Mouse (Mus musculus) forebrain, embryonic 10.5 days (tissue): ENCODE data around the gene Thumpd1. TPM values are rescaled to one million over a fixed set of nuclear protein-coding genes. Genes with fewer than 3 reads are reported as not detected.
"Not testable (repeated sequence)": the region's sequence is repeated elsewhere in the genome, so short reads cannot be mapped to it uniquely, and the experiment has no call there.

ENCODE experiments used
- DNase-seq: peaks from one replicate; pipeline ENCODE4 v3.0.0-alpha.2; 2017; ENCODE audit warnings: low spot score; ENCODE audit errors: extremely low spot score
- H3K27ac ChIP-seq: fragments of 300-500 bp; sonication (generic); 2 replicates; pipeline ENCODE4 v1.5.1; 2016; ENCODE audit warnings: mild to moderate bottlenecking
- H3K27me3 ChIP-seq: fragments of 300-500 bp; sonication (generic); 2 replicates; pipeline ENCODE4 v1.6.1; 2016; ENCODE audit warnings: mild to moderate bottlenecking; ENCODE audit not compliant: poor library complexity, severe bottlenecking
- H3K36me3 ChIP-seq: fragments of 300-500 bp; sonication (generic); replicated peaks from 2 replicates; pipeline ENCODE4 v1.6.1; 2016; ENCODE audit warnings: mild to moderate bottlenecking, moderate library complexity
- H3K4me1 ChIP-seq: fragments of 300-500 bp; sonication (generic); 2 replicates; pipeline ENCODE4 v1.6.1; 2016
- H3K4me3 ChIP-seq: fragments of 300-500 bp; sonication (generic); 2 replicates; pipeline ENCODE4 v1.5.1; 2016; ENCODE audit warnings: mild to moderate bottlenecking, moderate library complexity
- H3K9me3 ChIP-seq: fragments of 300-500 bp; sonication (generic); 2 replicates; pipeline ENCODE4 v1.6.1; 2016; ENCODE audit warnings: mild to moderate bottlenecking, moderate library complexity
- WGBS: fragments of 180-500 bp; shearing (Covaris S2); methylation state at CpG from one replicate; pipeline ENCODE4 v1.1.7; 2016; 5-methylcytosine and 5-hydroxymethylcytosine counted together
- polyA plus RNA-seq: library from polyadenylated mRNA; unstranded; fragments of >200 nt; fragmentation: Nextera tagmentation; extraction: Ambion mirVana; gene quantifications from 2 replicates; pipeline ENCODE4 v1.2.1, GENCODE M21; 2016

The Thumpd1 gene
- polyA plus RNA-seq: 101 and 108 TPM in 2 replicates

DNA sequence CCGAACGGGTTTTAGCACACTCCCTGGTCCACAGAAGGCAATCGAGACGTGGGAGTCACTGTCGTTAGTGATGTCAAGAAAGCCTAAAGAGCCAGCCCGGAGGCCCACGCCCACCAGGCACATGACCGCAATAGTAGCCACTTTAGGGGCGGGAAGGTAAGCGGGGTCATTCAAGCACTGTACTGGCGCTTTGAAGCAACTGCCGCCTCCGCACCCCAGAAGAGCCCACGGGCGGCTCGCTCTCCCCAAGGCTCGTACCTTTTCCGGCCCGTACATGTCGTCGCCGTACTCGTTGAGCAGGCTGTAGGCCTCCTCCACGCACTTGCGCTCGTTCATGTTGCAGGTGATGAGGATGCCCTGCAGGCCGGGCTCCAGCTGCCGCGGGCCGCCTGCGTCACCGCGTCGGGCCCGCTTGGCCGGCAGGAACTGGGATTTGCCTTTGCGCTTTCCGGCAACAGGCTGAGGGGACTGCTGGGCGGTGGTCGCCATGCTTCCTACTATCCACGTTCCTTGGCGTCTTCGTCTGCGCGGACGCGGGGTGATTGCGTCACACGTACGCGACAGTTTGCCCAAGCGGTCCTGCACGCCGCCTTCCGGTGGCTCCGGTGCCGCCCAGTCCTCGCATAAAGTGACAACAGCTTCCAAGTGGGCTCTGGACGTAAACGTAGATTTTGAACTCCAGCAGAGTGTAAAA lies at the start of gene Thumpd1:
Thumpd1 (minus strand) TSS at position 546 of the 694 bp plus-strand sequence.
- Histone ChIP-seq H3K9me3 (no peaks in the 10 kb centered on the region), H3K4me1 (peaks cover 13% of the 10 kb centered on the region), H3K27ac (peak within 1 kb of the TSS; percentile 92), H3K27me3 (no peaks in the 10 kb centered on the region), H3K4me3 (peak within 1 kb of the TSS; percentile 88), H3K36me3 (peaks cover 38% of the 10 kb centered on the region)
- peak; percentile 91 for DNase-seq
- under 1% methylated on average over 60 of the region's 60 CpGs for WGBS

DNA sequence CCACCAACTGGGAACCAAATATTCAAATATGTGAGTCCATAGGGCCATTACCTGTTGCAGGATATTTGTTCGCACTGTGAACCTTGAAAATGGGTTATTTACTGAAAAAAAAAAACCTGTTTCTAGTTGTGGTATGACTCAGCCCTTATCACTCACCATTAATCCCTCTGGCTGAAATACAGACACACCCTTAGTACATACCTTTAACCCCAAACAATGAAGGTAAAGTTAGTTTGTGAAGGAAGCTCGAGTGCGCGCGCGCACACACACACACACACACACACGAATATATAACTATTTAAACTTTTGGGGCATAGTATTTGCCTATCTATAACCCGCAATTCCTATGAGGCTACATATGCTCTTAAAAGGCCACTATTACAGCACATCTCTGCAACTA lies 49.3 kb upstream of the Thumpd1 start:
- no peaks in the 10 kb centered on the region for H3K9me3 ChIP-seq
- H3K27ac ChIP-seq: no peak overlapping the region
- 94% methylated on average over 8 of the region's 8 CpGs for WGBS
- H3K27me3 ChIP-seq: no peaks in the 10 kb centered on the region
- no peaks in the 10 kb centered on the region for H3K36me3 ChIP-seq
- H3K4me3 ChIP-seq: no peak overlapping the region
- no peak for DNase-seq
- H3K4me1 ChIP-seq: no peaks in the 10 kb centered on the region

DNA sequence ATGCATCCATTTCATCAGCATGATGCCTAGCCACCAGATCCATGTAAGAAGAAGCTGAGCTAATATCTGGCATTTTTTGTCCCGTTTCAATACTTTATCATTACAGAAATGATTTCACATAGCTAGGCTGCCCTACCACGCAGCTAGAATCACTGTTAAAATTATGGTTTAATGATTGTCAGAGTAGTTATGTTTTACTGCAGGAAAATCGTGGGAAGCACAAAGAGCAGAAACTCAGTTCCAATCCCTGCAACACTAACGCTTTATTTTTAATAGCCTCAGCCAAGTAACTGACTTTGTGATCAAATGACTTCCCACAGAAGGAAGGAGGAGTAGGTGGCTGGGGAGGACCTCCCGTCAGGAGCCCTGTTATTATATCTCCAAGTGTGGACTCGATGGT lies 46.4 kb upstream of the Thumpd1 start:
- no peaks in the 10 kb centered on the region for H3K4me1 ChIP-seq
- WGBS: 85% methylated on average over 6 of the region's 6 CpGs
- no peaks in the 10 kb centered on the region for H3K36me3 ChIP-seq
- H3K27ac ChIP-seq: no peak overlapping the region
- no peak overlapping the region for H3K4me3 ChIP-seq
- no peaks in the 10 kb centered on the region for H3K27me3 ChIP-seq
- no peaks in the 10 kb centered on the region for H3K9me3 ChIP-seq
- DNase-seq: no peak

DNA sequence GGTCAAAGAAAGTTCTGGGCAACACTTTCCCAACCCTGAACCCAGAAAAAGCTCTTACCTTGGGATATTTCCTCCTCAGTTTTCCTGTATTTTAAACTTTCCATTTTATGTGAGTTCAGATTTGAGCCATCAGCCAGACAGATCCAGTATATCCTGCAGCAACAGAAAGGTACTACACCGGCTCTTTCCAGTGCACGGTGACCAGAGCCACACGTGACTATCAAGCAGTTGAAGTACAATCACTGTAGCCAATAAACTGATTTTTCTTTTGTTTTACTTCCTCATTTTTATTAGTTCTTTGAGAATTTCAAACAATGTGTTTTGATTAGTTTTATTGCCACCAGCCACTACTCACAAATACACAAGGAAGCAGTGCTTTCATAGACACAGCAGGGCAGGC lies 43.8 kb upstream of the Thumpd1 start:
- Histone ChIP-seq H3K4me1 (no peaks in the 10 kb centered on the region), H3K9me3 (no peaks in the 10 kb centered on the region), H3K4me3 (no peak overlapping the region), H3K27ac (no peak overlapping the region), H3K27me3 (no peaks in the 10 kb centered on the region), H3K36me3 (no peaks in the 10 kb centered on the region)
- WGBS: 93% methylated on average over 3 of the region's 3 CpGs
- no peak for DNase-seq

DNA sequence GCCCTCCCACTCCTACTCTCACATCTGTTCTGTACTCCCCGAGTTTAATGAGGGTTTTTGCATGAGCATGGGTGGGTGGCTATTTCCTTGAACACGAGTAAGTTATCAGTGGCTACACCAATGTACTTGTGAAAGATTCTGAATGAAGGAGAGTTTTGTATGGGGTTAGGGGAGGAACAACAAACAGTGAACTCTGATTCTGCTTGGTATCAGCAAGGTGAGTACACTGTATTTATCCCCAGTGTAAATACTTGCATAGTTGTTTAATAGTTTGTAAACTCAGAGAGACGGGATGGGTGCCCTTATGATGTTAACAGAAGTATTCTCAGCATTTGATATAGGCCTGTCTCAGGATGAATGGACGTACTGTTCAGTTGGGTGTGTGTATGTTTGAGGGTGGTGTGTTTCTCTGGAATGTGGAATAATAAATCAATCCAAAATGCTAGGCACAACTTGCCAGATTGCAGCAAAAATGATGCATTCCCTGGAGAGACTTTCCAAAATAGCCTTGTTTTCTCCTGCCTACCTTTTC lies 41.6 kb upstream of the Thumpd1 start:
- Histone ChIP-seq H3K9me3 (no peaks in the 10 kb centered on the region), H3K4me1 (no peaks in the 10 kb centered on the region), H3K27me3 (no peaks in the 10 kb centered on the region), H3K4me3 (no peak overlapping the region), H3K27ac (no peak overlapping the region), H3K36me3 (no peaks in the 10 kb centered on the region)
- no peak for DNase-seq
- 78% methylated on average over 4 of the region's 4 CpGs for WGBS

DNA sequence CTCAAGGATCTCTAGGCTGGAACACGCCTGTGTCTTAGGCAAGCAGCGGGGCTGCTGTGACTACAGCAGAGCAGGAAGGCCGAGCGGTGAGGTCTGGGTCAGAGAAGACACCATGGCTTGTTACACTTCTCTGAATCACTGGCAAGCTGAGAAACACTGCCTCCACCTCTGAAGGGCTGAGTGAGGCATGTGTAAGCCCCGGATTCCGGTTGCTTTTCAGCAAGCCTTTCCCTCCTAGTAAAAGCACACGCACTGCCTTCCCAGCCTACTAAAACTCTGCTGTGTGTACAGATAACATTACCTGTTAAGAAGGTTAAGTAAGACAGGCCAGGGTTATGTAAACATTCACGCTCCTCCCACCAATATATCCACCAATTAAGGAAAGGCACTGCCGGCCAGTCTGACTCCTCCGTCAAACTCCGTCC lies 39.9 kb upstream of the Thumpd1 start, which contains the start of gene Acsm3:
Acsm3 (plus strand) TSS at position 397 of the 425 bp plus-strand sequence.
- H3K27me3 ChIP-seq: no peaks in the 10 kb centered on the region
- DNase-seq: no peak
- WGBS: 88% methylated on average over 11 of the region's 11 CpGs
- H3K9me3 ChIP-seq: no peaks in the 10 kb centered on the region
- no peak within 1 kb of the TSS for H3K27ac ChIP-seq
- no peak within 1 kb of the TSS for H3K4me3 ChIP-seq
- H3K4me1 ChIP-seq: no peaks in the 10 kb centered on the region
- no peaks in the 10 kb centered on the region for H3K36me3 ChIP-seq

DNA sequence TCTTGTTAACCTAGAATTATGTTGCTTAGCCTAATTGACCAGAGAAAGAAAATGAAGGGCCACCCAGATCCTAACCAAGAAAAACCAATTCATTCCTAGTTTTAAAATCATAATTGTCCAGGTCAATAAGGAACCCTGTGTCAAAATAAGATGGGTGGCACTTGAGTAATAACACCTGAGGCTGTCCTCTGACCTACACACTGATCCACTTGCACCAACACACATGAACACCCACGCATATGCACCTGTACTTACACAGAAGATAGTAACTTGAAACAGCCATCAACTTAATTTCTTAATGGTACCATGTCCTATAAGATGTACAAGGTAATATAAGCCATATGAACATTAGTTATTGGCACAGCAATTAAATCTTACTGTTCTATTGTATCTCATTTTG lies 33.1 kb upstream of the Thumpd1 start:
- Histone ChIP-seq H3K27me3 (no peaks in the 10 kb centered on the region), H3K36me3 (no peaks in the 10 kb centered on the region), H3K4me3 (no peak overlapping the region), H3K4me1 (no peaks in the 10 kb centered on the region), H3K9me3 (no peaks in the 10 kb centered on the region), H3K27ac (no peak overlapping the region)
- no peak for DNase-seq
- WGBS: 89% methylated on average over 1 of the region's 1 CpGs

DNA sequence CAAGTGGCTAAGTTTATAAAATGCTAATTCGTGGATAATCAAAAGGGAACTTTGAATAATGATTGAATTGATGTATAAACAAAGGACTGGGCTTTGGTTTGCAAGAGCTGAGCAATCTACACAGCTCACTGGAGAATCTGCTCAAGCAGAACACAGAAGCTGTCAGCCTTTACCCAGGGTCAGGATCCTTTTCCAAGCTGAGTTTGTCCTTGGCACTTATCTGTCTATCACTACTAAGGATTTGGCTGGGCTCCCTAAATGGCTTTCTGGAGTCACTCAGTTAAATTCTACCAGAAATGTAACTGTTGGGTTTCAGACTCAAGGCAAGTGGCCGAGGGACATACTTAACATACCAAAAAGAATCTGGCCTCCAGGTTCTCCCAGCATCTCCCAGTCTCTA lies 29.3 kb upstream of the Thumpd1 start:
- Histone ChIP-seq H3K4me3 (no peak overlapping the region), H3K9me3 (no peaks in the 10 kb centered on the region), H3K27me3 (no peaks in the 10 kb centered on the region), H3K27ac (no peak overlapping the region), H3K4me1 (no peaks in the 10 kb centered on the region), H3K36me3 (no peaks in the 10 kb centered on the region)
- 72% methylated on average over 2 of the region's 2 CpGs for WGBS
- DNase-seq: no peak

DNA sequence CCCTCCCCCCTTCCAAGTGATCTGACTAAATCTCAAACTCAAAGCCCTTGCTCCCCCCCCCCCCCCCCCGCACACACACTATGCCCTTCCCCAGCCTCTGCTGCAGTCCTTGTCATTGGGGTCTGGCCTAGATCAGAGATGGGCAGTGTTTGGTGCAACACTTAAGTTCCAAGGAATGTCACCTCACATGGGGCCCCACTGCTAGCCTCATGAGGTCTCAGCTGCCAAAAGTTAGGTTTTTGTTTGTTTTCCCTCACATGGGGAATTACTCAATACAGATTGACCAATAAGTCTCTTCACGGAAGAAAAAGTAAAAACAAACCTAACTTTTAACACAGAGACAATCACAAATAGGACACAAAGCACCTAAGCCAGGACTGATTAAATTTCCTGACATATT lies 28.2 kb upstream of the Thumpd1 start:
- 85% methylated on average over 2 of the region's 2 CpGs for WGBS
- no peak overlapping the region for H3K27ac ChIP-seq
- DNase-seq: no peak

DNA sequence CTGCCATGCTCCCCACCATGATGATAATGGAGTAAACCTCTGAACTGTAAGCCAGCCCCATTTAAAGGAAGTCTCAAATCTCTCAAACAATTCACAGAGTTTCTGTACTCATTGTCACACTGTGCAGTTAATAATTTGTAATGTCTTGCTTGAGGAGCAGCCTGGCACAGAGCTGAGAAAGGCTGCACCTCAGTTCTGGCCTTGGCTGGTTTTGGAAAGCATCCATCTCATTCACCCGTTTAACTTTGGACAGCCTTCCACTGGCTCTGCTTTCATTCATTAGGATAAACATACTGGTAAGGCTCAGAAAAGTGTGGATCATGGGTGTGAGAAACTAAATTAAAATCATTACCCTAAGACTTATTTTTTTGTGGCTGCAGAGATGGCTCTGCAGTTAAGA lies 25.3 kb upstream of the Thumpd1 start:
- peaks cover 12% of the 10 kb centered on the region; the same call in 1 of the 2 replicates for H3K27me3 ChIP-seq
- peaks cover 6% of the 10 kb centered on the region for H3K4me1 ChIP-seq
- H3K27ac ChIP-seq: no peak overlapping the region
- no peak overlapping the region for H3K4me3 ChIP-seq
- no peaks in the 10 kb centered on the region for H3K36me3 ChIP-seq
- no peaks in the 10 kb centered on the region for H3K9me3 ChIP-seq
- DNase-seq: no peak
- 94% methylated on average over 1 of the region's 1 CpGs for WGBS

More for the DNA sequence above, 28.2 kb upstream of the Thumpd1 start:
- H3K9me3 ChIP-seq: no peaks in the 10 kb centered on the region
- H3K4me3 ChIP-seq: no peak overlapping the region
- H3K4me1 ChIP-seq: peaks cover 6% of the 10 kb centered on the region
- peaks cover 7% of the 10 kb centered on the region; the same call in 1 of the 2 replicates for H3K27me3 ChIP-seq
- no peaks in the 10 kb centered on the region for H3K36me3 ChIP-seq

DNA sequence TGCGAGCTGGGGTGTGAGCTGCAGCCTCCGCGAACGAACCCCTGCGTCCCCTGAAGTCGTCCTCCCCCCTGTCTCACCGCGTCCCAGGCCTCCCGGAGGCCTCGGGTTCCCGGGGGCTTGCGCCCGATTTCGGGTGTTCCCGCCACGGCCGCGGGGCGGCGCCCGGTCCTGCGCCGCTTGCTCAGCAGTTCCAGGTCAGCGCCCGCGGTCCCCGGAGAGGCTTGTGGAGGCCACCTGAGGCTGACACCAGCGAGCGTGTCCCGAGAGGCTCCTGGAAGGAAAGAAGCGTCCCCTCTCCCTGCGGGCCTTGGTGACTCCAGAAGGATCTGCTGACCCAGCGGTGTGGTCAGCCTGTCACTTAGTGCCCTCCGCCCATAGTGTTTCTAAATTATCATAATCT lies 23.7 kb upstream of the Thumpd1 start:
- peak; percentile 43 for DNase-seq
- no peaks in the 10 kb centered on the region for H3K36me3 ChIP-seq
- peak overlapping the region; percentile 39 for H3K4me3 ChIP-seq
- H3K27ac ChIP-seq: no peak overlapping the region
- H3K4me1 ChIP-seq: peaks cover 6% of the 10 kb centered on the region
- peaks cover 12% of the 10 kb centered on the region; the same call in 1 of the 2 replicates for H3K27me3 ChIP-seq
- no peaks in the 10 kb centered on the region for H3K9me3 ChIP-seq
- 8% methylated on average over 34 of the region's 34 CpGs for WGBS

DNA sequence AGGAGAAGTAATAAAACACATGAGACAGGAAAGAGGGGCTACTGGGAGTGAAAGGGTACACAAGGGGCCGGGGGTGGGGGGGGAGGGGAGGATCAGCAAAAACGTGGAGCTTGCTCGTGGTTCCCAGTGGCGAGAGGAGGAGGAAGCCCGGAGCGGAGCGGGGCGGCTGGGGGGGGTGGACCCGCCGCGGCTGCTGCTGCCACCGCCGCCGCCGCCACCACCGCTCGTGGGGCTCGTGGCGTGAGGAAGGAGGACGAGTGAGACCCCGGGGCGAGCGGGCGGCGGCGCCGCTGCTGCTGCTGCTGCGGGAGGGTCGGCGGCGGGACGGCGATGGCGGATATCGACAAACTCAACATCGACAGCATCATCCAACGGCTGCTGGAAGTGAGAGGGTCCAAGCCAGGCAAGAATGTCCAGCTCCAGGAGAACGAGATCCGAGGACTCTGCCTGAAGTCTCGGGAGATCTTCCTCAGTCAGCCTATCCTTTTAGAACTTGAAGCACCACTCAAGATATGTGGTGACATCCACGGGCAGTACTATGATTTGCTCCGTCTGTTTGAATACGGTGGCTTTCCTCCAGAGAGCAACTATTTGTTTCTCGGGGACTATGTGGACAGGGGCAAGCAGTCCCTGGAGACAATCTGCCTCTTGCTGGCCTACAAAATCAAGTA lies 19.3 kb upstream of the Thumpd1 start:
- not testable (repeated sequence) for H3K9me3 ChIP-seq, H3K36me3 ChIP-seq, H3K4me1 ChIP-seq
- Histone ChIP-seq H3K27me3 (peaks cover 12% of the 10 kb centered on the region; the same call in 1 of the 2 replicates), H3K4me3 (peak overlapping the region; percentile 50), H3K27ac (peak overlapping the region; percentile 76)
- peak; percentile 32 for DNase-seq
- 13% methylated on average over 30 of the region's 44 CpGs for WGBS

DNA sequence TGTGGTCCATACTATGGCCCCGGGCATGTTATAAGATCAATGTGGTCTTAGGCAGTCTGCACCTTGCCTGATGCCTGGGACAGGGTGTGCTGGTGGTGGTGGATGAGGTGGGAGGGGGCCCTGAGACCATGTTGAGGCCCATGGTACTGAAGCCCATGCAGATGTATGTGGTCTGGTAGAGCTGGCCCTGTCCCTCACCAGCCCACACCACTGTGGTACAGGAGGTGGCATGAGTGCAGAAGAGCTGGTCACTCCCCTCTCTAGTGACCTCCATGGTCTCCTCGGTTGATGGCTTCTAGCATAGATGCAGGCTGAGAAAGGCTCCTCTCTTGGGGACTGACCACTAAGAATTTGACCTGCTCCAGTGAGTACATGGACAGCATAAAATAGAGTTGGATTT lies 18.3 kb upstream of the Thumpd1 start:
- Histone ChIP-seq H3K27me3 (peaks cover 6% of the 10 kb centered on the region; the same call in 1 of the 2 replicates), H3K4me3 (no peak overlapping the region), H3K9me3 (0 out of 2 replicates have a peak, but pooled peaks cover 4% of the 10 kb centered on the region), H3K36me3 (no peaks in the 10 kb centered on the region), H3K4me1 (no peaks in the 10 kb centered on the region), H3K27ac (no peak overlapping the region)
- no peak for DNase-seq
- 85% methylated on average over 2 of the region's 2 CpGs for WGBS
